Mouse (Mus musculus) cerebellum, adult 2 months (tissue): ENCODE results near the gene Megf11.

Experiments used
- CTCF ChIP-seq: fragments of 200-500 bp; IDR thresholded peaks from 2 replicates; pipeline ENCODE4 v1.5.1; 2011; ENCODE audit warnings: low read depth, mild to moderate bottlenecking, control low read depth, low read length, moderate library complexity, borderline replicate concordance; ENCODE audit not compliant: insufficient read depth
- POLR2A ChIP-seq: fragments of 200-500 bp; IDR thresholded peaks from 2 replicates; pipeline ENCODE4 v1.6.1; 2011; ENCODE audit warnings: low read length, control low read depth, borderline replicate concordance; ENCODE audit not compliant: insufficient read depth

DNA sequence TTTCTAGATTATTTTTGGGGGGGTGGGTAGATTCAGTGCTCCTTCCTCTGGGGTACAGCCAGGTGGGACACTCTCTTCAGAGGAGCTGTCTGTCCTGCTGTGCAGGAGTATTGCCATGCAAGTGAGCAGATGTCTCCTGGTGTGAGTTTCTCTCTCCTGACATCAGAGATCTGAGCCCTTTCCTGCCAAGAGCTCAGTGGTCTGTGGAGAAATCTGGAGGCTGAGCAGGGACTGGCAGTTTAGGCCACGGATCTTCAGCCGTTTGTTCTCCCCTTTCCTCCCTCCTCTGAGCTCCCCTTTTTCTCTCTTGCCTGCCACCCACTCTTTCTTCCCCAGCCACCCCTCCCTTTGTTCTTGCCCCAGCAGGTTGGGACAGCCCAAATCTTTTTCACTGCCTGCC lies 264.5 kb downstream of the Megf11 start:
- TF ChIP-seq CTCF (no peak), POLR2A (no peak)
